Mouse (Mus musculus) Muller cell, postnatal 12 days (primary cell): ENCODE data around the gene Jaml.

Experiments
- DNase-seq: peaks from one replicate; pipeline ENCODE4 v3.0.0-alpha.2; 2015; ENCODE audit errors: inconsistent ontology term

The Jaml gene

GRCm38 (mm10) chr9:45121769-45122168, 42.8 kb downstream of the Jaml start:
- peak; percentile 42 for DNase-seq

GRCm38 (mm10) chr9:45122209-45122761, 43.3 kb downstream of the Jaml start:
- no peak for DNase-seq

DNA sequence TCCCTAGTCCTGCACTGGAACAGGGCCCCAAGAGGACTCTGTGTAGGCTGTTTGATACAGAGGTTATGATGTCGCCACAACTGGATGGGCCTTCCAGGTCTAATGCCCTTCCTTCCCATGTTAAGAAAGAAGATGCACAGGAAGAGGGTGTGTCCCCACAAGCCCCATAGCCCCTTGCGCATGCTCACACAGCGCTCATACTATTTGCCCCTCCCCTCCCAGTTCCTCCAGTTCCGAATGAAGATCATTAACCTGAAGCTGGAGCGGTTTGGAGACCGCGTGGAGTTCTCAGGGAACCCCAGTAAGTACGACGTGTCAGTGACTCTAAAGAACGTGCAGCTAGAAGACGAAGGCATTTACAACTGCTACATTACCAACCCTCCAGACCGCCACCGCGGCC, 46.2 kb downstream of the Jaml start:
- DNase-seq, result no peak

- no peak for DNase-seq
Measured at GRCm38 (mm10) chr9:45126941-45127340, 48.0 kb downstream of the Jaml start.

DNA sequence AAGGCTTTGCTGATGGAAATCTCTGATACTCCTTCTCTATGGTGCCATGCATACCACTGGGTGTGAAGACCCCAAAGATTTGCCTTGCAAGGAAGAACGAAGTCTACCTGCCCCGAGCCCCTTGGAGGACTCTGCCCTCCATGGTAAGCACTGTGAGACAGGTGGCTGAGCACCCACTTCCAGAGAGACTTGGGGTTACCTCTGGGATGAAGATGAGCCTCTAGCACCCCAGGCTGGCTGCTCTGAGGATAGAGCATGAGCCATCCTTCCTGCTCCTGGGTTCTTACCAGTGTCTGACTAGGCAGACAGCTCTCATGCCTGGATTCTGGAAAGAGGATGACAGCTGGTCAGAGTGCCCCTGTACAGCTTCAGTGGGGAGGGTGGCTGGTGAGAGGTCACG, 51.1 kb downstream of the Jaml start:
- no peak for DNase-seq

GRCm38 (mm10) chr9:45133484-45134310, 54.7 kb downstream of the Jaml start:
- DNase-seq, result peak; percentile 24

DNA sequence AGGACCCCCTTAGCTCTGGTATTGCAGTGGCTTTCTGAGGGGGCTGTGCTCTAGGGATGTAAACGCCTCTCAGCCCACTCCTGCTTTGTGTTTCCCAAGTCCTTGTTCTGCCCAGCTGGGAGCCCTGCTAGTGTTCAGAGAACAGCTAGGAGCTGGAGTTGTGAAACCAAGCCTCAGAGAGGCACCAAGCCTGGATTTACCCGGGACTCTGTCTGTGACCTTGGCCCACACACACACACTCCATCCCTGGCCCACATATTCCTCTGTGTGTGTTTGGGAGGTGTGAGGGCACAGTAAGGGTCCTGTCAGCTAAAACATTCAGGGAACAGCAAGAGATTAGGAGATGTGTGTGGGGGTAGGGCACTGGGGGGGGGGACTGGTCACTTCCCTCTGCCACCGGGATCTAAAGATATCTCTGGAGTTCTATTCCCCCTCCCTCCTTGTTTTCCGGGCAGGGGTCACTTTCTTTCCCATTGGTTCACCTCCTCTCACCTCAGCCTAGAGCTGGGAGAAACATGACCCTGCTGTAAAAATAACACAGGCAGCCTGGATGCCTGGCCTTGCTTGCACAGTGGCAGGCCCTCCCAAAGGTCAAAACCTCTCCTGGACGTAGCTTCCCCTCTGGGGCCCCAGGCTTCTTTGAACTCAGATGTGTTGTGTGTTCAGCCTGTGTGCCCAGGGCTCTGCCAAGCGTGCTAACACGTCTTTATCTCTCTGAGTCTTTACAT, 57.6 kb downstream of the Jaml start:
- no peak for DNase-seq

DNA sequence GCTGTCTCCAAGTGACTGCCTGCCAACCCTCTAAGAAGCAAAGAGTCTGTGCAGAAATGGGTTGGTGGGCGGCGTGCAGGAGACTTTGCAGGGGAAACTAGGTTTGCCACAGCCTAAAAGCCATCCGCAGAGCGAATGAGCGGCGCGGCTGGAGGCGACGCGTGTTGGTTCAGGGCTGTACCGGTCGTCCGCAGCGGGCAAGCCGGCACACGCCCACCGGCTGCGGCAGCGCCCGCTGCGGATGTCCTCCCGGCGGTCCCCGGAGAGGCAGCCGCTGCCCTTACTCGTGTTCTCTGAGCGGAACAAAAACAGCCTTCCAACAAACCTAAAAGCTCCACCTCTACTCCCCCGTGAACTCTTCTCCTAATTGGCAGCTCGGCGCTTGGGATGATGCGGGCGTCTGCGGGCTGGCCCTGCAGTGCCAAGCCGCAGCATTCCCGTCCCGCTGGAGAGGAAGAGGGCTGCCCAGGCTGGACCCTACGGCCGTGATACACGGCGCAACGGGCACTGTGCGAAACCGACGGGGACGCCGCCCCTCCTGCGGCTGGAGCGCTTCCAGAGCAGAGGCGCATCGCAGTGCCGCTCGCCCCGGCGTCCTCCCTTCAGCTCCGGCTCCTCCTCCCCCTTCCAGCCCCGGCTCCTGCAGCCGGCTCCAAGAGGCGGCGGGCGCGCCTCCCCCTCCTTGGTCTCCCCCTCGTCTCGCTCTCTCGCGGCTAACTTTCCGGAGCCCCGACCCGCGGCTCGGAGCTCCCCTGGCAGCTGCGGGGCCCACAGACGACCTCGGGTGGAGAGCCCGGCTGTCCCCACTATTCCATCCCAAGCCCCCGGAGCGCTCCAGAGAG, 59.4 kb downstream of the Jaml start, which contains the start of gene Scn4b:
Gene Scn4b, plus strand, starts transcription at position 205 of the 842 bp plus-strand sequence.
- DNase-seq, result peak; percentile 51

GRCm38 (mm10) chr9:45139082-45139481, 60.1 kb downstream of the Jaml start:
- DNase-seq, result no peak

DNA sequence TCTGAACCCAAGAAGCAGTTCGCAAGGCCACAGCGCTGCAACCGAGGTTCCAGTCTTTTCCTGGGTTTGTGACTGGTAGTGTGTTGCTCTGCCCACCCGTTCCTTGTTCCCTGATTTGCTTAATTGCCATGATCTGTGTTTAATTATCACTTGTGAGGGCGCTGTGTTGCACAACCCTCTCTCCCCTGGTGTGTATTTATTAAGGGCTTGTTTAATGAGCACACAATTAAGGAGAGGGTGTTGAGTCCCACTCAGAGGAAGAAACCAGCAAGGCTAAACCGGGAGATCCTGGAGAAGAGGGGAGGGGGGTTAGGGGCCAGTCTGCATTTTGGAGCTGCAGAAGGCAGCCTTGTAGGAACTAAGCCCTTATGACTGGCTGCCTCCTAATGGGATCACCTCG, 62.0 kb downstream of the Jaml start:
- DNase-seq, result no peak

GRCm38 (mm10) chr9:45142686-45143085, 63.7 kb downstream of the Jaml start:
- DNase-seq, result no peak

DNA sequence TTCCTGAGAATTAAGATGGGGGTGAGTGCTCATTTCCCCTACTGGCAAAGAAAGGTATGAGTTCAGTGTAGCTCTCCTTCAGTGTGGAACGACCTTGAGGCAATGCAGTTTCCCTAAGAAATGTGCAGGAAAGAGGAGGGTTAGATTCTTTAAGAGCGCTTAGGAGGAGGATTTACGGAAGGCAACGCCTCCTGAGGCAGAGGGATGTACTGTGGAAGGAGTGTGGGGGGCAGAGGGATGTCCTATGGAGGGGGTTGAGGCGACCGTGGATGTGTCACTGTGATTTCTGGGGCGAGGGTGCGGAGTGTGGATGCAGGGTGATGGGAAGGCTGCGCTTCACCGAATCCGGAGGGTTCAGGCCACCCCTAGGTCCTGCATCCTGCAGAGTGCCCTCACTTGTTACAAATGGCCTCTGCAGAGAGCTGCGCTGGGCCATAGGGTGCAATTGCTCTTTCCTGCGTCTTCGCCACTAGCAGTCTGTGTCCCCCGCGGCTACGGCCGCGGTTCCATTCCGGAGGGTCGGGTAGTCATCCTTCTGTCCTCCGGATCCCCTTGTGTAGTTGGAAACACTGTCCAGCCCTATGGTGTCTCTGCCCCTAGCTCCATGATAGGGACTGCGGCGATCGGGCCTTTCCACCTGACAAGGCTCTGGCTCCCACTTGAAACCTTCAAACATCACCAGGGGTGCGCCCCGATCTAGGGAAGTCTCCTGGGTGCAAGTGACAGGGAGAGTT, 66.7 kb downstream of the Jaml start:
- DNase-seq, result no peak

GRCm38 (mm10) chr9:45146267-45146597, 67.2 kb downstream of the Jaml start:
- peak; percentile 38 for DNase-seq

DNA sequence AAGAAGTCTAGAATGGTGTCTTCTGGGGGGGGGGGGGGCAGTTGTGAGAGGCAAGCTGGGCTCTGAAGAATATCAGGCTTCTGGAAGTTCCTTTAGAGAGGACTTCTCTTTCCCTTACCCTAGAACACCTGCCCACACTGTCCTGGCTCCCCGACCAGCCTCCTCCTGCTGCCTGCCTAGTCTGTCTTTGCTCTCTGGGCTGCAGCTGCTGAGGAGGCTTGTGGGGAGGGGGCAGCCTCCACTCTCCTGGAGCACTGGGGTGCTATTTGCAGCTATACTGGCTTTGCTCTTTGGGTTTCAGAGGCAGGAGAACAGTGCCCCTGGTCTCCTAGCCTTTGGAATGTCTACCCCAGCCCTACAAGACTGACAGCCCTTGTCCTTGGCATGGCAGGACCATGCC, 72.0 kb downstream of the Jaml start:
- DNase-seq, result no peak

DNA sequence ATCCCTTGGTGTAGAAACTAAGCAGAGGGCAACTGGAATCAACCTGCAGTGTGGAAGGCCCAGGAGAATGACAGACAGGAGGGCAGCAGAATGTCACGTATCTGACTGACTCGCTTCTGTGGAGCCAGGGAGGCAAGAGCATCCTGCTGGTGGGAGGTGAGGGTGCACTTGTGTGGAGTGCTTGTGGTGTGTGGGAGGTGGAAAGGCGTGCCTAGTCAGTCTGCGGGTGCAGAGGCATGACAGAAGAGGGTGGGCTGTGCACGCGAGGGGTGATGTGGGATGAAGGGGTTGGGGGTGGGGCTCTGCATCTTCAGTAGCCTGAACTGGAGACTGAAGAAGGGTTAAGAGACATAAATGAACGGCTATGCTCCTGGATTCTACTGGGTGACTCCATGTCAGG, 74.4 kb downstream of the Jaml start:
- no peak for DNase-seq
